Comparison of ENCODE assay signal across 13 mouse cellular contexts in the genomic region with DNA sequence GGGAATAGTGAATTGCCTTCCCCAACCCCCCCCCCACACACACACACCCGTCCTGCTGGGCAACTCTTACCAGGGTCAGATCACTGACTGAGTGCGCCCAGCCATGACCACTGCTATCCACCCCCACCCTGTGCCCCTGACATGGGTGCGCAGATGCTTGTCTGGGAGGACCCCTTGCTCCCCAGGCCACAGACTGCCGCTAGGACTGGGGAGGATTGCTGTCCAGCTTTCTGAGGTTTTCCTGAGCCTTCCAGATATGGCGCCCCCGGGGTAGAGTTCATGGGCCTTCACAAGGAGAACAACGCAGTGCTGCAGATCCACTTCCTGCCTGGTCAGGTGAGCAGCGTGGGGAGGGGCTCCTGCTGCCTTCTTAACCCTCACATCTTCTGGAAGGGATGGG. TPM values are rescaled to one million over a fixed set of nuclear protein-coding genes. Genes with fewer than 3 reads are reported as not detected.
A peak's percentile ranks its signal among the peaks of the same experiment; 100 is the strongest.
DNase-seq lines count a peak whose midpoint lies in the region; ATAC-seq and TF ChIP-seq lines count a peak whose summit lies in the region.
"Had no signal": no experiment of that assay in that cellular context is flagged by ENCODE, and none has a peak within 500 bp of the region (broad histone marks: within the 10 kb centered on the region; RNA-seq: fewer than 3 reads in every experiment).

No protein-coding gene starts in this region.

- no peak for TF ChIP-seq EP300 in liver, postnatal 0 days (IDR thresholded peaks at IDR 0.05; ENCODE audit: low read depth)

- peaks cover 51% of the 10 kb centered on the region for H3K4me1 ChIP-seq in embryonic facial prominence, embryonic 10.5 days
- peaks cover 26% of the 10 kb centered on the region for H3K4me1 ChIP-seq in liver, postnatal 0 days (ENCODE audit: insufficient read depth)
- H3K4me1 ChIP-seq: midbrain, embryonic 15.5 days; neural tube, embryonic 13.5 days had no signal

- no peak for ATAC-seq in liver, postnatal 0 days
- ATAC-seq: midbrain, embryonic 15.5 days had no signal

- 58% methylated on average over 8 of the region's 8 CpGs for WGBS in embryonic facial prominence, embryonic 10.5 days
- 72% methylated on average over 8 of the region's 8 CpGs for WGBS in liver, postnatal 0 days (ENCODE audit: insufficient replicate concordance)

- H3K36me3 ChIP-seq in embryonic facial prominence, embryonic 10.5 days (replicated peaks) = peaks cover 19% of the 10 kb centered on the region
- peaks cover 30% of the 10 kb centered on the region for H3K36me3 ChIP-seq in liver, postnatal 0 days (replicated peaks; ENCODE audit: insufficient read depth, low read length)
- H3K36me3 ChIP-seq: midbrain, embryonic 15.5 days; neural tube, embryonic 13.5 days had no signal

- no peak overlapping the region for H3K4me3 ChIP-seq in embryonic facial prominence, embryonic 10.5 days
- no peak overlapping the region for H3K4me3 ChIP-seq in liver, postnatal 0 days (ENCODE audit: low read depth, low read length)
- H3K4me3 ChIP-seq in layer of hippocampus, adult 2 months = no peak overlapping the region
- H3K4me3 ChIP-seq: heart, adult 2 months; midbrain, embryonic 15.5 days; neural tube, embryonic 13.5 days had no signal

- TF ChIP-seq CTCF in liver, postnatal 0 days (IDR thresholded peaks at IDR 0.05; ENCODE audit: low read depth) = no peak
- TF ChIP-seq CTCF in layer of hippocampus, adult 2 months (conservative IDR thresholded peaks at IDR 0.05) = no peak

- no peaks in the 10 kb centered on the region for H3K9me3 ChIP-seq in embryonic facial prominence, embryonic 10.5 days
- no peaks in the 10 kb centered on the region; the same call in 1 of the 2 replicates for H3K9me3 ChIP-seq in liver, postnatal 0 days (ENCODE audit: low read length)
- H3K9me3 ChIP-seq: midbrain, embryonic 15.5 days; neural tube, embryonic 13.5 days had no signal

- H3K27ac ChIP-seq in embryonic facial prominence, embryonic 10.5 days (replicated peaks) = peak overlapping the region; percentile 60
- H3K27ac ChIP-seq in liver, postnatal 0 days (ENCODE audit: low read depth) = 0 out of 2 replicates have a peak overlapping the region, but pooled peaks have one; percentile 16
- no peak overlapping the region for H3K27ac ChIP-seq in layer of hippocampus, adult 2 months
- H3K27ac ChIP-seq: heart, adult 2 months; hindbrain, embryonic 14.5 days; midbrain, embryonic 15.5 days; neural tube, embryonic 13.5 days had no signal

- H3K27me3 ChIP-seq in embryonic facial prominence, embryonic 10.5 days (replicated peaks; ENCODE audit: low read depth, poor library complexity, severe bottlenecking) = no peaks in the 10 kb centered on the region
- no peaks in the 10 kb centered on the region for H3K27me3 ChIP-seq in liver, postnatal 0 days (ENCODE audit: insufficient read depth, low read length)
- H3K27me3 ChIP-seq: midbrain, embryonic 15.5 days; neural tube, embryonic 13.5 days had no signal

- no peak overlapping the region for H3K9ac ChIP-seq in liver, postnatal 0 days (replicated peaks)
- H3K9ac ChIP-seq: hindbrain, embryonic 14.5 days; midbrain, embryonic 15.5 days; neural tube, embryonic 13.5 days had no signal

- H3K4me2 ChIP-seq in liver, postnatal 0 days (ENCODE audit: low read depth, low read length) = no peak overlapping the region
- H3K4me2 ChIP-seq: hindbrain, embryonic 14.5 days; midbrain, embryonic 15.5 days; neural tube, embryonic 13.5 days had no signal

- peak; percentile 80 for DNase-seq in kidney, adult 11 months
- DNase-seq in kidney, adult 18-20 months = no peak
- DNase-seq in embryonic facial prominence, embryonic 10.5 days (ENCODE audit: low spot score) = no peak
- peak; percentile 77 for DNase-seq in kidney, adult 9 months
- no peak for DNase-seq in liver, postnatal 0 days
- DNase-seq in layer of hippocampus, adult 2 months (ENCODE audit: low spot score in 2 of 2) = no peak
- no peak for DNase-seq in natural killer cell, adult 2 months (ENCODE audit: low spot score in 2 of 2)
- DNase-seq: heart, adult 2 months; layer of hippocampus, adult 9-11 months; thymus, postnatal 4 days had no signal

RNA-seq across cellular contexts. Expression of gene Myo15b, which starts 14.0 kb away (rescaled TPM):
- polyA plus RNA-seq in embryonic facial prominence, embryonic 10.5 days (2016; fragmentation: Nextera tagmentation; extraction: Ambion mirVana) = 0.07 and 0.16 TPM in 2 replicates
- polyA plus RNA-seq in liver, postnatal 0 days (2015; fragmentation: Nextera tagmentation; extraction: Ambion mirVana) = 2.4 and 2.7 TPM in 2 replicates
- under 1 TPM; 0.22 to 0.41 TPM for total RNA-seq in layer of hippocampus, adult 2 months (2021)
- polyA plus RNA-seq: hindbrain, embryonic 14.5 days had no signal

RNA-seq across cellular contexts. Expression of gene Llgl2, which starts 20.4 kb away (rescaled TPM):
- polyA plus RNA-seq in embryonic facial prominence, embryonic 10.5 days (2016; fragmentation: Nextera tagmentation; extraction: Ambion mirVana) = 15.3 and 15.5 TPM in 2 replicates
- polyA plus RNA-seq in liver, postnatal 0 days (2015; fragmentation: Nextera tagmentation; extraction: Ambion mirVana) = 15.1 and 20.9 TPM in 2 replicates
- total RNA-seq in layer of hippocampus, adult 2 months (2021) = 1 to 10 TPM; 1.6 to 2.3 TPM

RNA-seq across cellular contexts. Expression of gene Tsen54, which starts 29.7 kb away (rescaled TPM):
- 40.3 and 40.6 TPM in 2 replicates for polyA plus RNA-seq in embryonic facial prominence, embryonic 10.5 days (2016; fragmentation: Nextera tagmentation; extraction: Ambion mirVana)
- 7.7 and 8.8 TPM in 2 replicates for polyA plus RNA-seq in liver, postnatal 0 days (2015; fragmentation: Nextera tagmentation; extraction: Ambion mirVana)
- 10 to 100 TPM; 11.8 to 13.0 TPM for total RNA-seq in layer of hippocampus, adult 2 months (2021)

RNA-seq across cellular contexts. Expression of gene Caskin2, which starts 30.8 kb away (rescaled TPM):
- polyA plus RNA-seq in embryonic facial prominence, embryonic 10.5 days (2016; fragmentation: Nextera tagmentation; extraction: Ambion mirVana) = 20.3 and 20.4 TPM in 2 replicates
- 3.2 and 3.3 TPM in 2 replicates for polyA plus RNA-seq in liver, postnatal 0 days (2015; fragmentation: Nextera tagmentation; extraction: Ambion mirVana)
- 10 to 100 TPM; 17.7 to 19.7 TPM for total RNA-seq in layer of hippocampus, adult 2 months (2021)

RNA-seq across cellular contexts. Expression of gene Smim5, which starts 55.5 kb away (rescaled TPM):
- polyA plus RNA-seq in embryonic facial prominence, embryonic 10.5 days (2016; fragmentation: Nextera tagmentation; extraction: Ambion mirVana) = 1.5 and 1.8 TPM in 2 replicates
- 16.8 and 21.5 TPM in 2 replicates for polyA plus RNA-seq in liver, postnatal 0 days (2015; fragmentation: Nextera tagmentation; extraction: Ambion mirVana)
- 1 to 10 TPM in 1 of 2 experiments, under 1 TPM in 1; 0.54 to 1.3 TPM for total RNA-seq in layer of hippocampus, adult 2 months (2021)

Comparison
In these comparisons a context has a peak if more than half of its experiments do, and no peak if none do; other contexts are left out.
1. DNase-seq: peak in kidney, adult 11 months (single experiment) and kidney, adult 9 months (single experiment); none in kidney, adult 18-20 months (single experiment), embryonic facial prominence, embryonic 10.5 days (single experiment), liver, postnatal 0 days (single experiment), layer of hippocampus, adult 2 months (0 of 2) and natural killer cell, adult 2 months (0 of 2).